Mouse (Mus musculus) duodenum, adult 2 months (tissue): ENCODE data around the gene Caln1. TPM values are rescaled to one million over a fixed set of nuclear protein-coding genes. Genes with fewer than 3 reads are reported as not detected.

Source experiments
- polyA plus RNA-seq: library from polyadenylated mRNA; depleted of rRNA; stranded (reverse); fragments of >200 nt; gene quantifications from 2 replicates; pipeline ENCODE4 v1.2.3, GENCODE M21; 2012; ENCODE audit warnings: low replicate concordance; rRNA removed

Caln1 gene
- 0.04 and 0.07 TPM in 2 replicates for polyA plus RNA-seq

DNA sequence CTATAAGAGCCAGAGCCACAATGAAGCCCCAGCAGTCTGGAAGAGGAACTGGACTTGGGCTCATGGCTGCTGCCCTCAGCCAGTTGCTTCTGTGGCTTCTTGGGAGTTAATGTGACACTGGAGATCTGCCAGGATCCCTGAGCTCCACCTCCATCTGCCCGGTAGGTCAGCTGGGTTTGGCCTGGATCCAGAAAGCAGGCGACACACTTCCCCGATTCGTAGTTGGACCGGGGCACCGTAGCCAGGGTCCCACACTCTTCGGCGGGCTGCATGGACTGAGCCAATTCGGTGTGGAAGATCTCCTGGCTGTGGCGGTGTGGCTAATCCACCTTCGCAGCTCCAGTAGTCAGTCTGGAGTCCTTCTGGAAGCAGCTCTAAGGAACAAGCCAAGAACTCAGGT, at the start of gene Caln1:
Gene Caln1, plus strand, starts transcription at position 219 of the 400 bp plus-strand sequence.

DNA sequence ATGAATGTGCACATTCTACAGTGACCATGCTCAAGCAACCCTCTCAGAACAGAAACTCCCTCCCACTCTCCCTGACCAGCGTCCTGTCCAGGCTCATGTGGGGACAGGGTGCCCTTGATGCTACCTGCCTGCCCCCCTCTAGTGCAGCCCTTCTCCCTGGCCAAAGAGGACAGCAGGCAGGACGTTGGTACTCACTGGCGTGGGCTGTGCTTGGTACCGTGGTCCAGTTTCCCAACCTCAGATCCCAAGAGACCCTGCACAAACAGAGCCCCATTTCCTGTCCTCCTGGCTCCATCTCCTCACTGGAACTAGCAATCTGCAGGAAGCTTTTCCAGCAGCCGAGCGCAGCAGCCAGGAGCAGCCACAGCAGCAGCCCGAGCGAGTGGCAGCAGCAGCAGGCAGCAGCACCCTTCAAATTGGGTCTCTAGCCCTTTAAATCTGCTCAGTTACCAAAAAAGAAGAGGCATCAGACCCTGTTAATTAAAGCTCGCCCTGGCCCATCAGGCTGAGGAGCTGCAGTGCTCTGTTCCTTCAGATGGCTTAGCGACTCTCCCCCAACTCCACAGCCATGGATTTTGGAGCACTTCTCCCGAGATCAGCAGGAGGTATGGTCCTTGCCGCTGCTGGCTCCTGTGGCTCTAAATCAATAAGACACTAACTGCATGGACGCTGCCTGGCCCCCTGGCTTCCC, 15.1 kb downstream of the Caln1 start, which contains the start of gene A330070K13Rik:
Gene A330070K13Rik, minus strand, starts transcription at position 410 of the 691 bp plus-strand sequence.

Other genes with a start within 250 kb of the Caln1 start
- 1.5 and 3.0 TPM in 2 replicates for gene Kctd7, start 224.6 kb upstream of the Caln1 start, polyA plus RNA-seq
- 8.2 and 15.3 TPM in 2 replicates for gene Rabgef1, start 197.7 kb upstream of the Caln1 start, polyA plus RNA-seq
- 24.5 and 27.0 TPM in 2 replicates for gene Tmem248, start 152.4 kb upstream of the Caln1 start, polyA plus RNA-seq
- 19.1 and 39.9 TPM in 2 replicates for gene Sbds, start 113.9 kb upstream of the Caln1 start, polyA plus RNA-seq
- 4.0 and 7.3 TPM in 2 replicates for gene Tyw1, start 113.8 kb upstream of the Caln1 start, polyA plus RNA-seq
- gene A330070K13Rik, start 15.2 kb downstream of the Caln1 start, polyA plus RNA-seq: not detected in 2 replicates